ENCODE assay signal across 8 mouse cellular contexts in the genomic region with DNA sequence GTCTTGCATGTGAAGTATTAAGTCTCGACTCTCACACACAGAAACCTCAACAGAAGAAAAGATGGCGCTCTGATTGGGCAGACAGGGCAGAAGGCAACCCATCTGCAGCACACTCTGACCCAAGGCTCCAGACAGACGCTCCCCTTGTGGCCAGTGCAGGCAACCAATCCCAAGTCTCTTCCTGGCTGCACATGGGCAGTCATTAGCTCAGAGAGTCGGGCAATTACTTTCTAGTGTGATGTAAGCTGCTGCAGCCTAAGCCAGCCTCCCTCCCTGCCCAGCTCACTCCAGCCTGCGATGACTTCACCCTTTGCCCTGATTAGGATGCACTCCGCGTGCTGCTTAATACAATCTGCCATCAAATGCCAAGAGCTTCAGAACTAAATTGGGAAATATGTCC.
DNase-seq lines count a peak whose midpoint lies in the region; ATAC-seq and TF ChIP-seq lines count a peak whose summit lies in the region.

No protein-coding gene starts in this region.

- no peak overlapping the region for H3K4me3 ChIP-seq in neural tube, embryonic 11.5 days (ENCODE audit: low read depth, low read length)
- no peak overlapping the region for H3K4me3 ChIP-seq in heart, adult 2 months
- H3K4me3 ChIP-seq in kidney, embryonic 15.5 days (replicated peaks), result no peak overlapping the region

- no peak for TF ChIP-seq POLR2A in heart, adult 2 months (IDR thresholded peaks at IDR 0.05; ENCODE audit: insufficient read depth, low read depth, low read length)

- intact Hi-C loops in heart, adult 2 months (cut with DNase I), result loop anchor here (5.0 kb wide), 1 partner anchor 58 kb away; no protein-coding TSS in a partner anchor

- DNase-seq in neural tube, embryonic 11.5 days (ENCODE audit: low spot score), result peak; percentile 52
- no peak for DNase-seq in neural tube, embryonic 10.5 days (ENCODE audit: extremely low spot score, low spot score)
- peak; percentile 88 for DNase-seq in cerebellum, adult 9-11 months
- peak in 1 of 2 experiments; percentile 69 for DNase-seq in heart, adult 2 months
- peak; percentile 52 for DNase-seq in skeletal muscle tissue, adult 2 months (ENCODE audit: low read depth, low spot score)
- DNase-seq in frontal cortex, postnatal 14 days (ENCODE audit: low spot score in 2 of 2), result no peak
- no peak for DNase-seq in spleen, postnatal 14 days (ENCODE audit: low spot score in 2 of 2)

- 0 out of 2 replicates have a peak, but pooled peaks have one; percentile 48 for ATAC-seq in neural tube, embryonic 11.5 days (ENCODE audit: insufficient read depth, low FRiP score, low TSS enrichment)
- ATAC-seq in kidney, embryonic 15.5 days (replicated peaks; ENCODE audit: low FRiP score), result peak; percentile 70

- no peak overlapping the region for H3K27ac ChIP-seq in neural tube, embryonic 11.5 days (ENCODE audit: low read depth, low read length)
- H3K27ac ChIP-seq in heart, adult 2 months, result no peak overlapping the region; the same call in 1 of the 2 replicates
- no peak overlapping the region for H3K27ac ChIP-seq in kidney, embryonic 15.5 days

- peaks cover 11% of the 10 kb centered on the region for H3K4me1 ChIP-seq in neural tube, embryonic 11.5 days (ENCODE audit: control insufficient read depth, insufficient read depth, low read length)
- peaks cover 10% of the 10 kb centered on the region for H3K4me1 ChIP-seq in heart, adult 2 months (ENCODE audit: control insufficient read depth, insufficient read depth, low read length)
- H3K4me1 ChIP-seq in kidney, embryonic 15.5 days, result peaks cover 20% of the 10 kb centered on the region

- TF ChIP-seq EP300 in heart, adult 2 months (IDR thresholded peaks at IDR 0.05; ENCODE audit: insufficient read depth, low read depth, low read length), result 0 out of 2 replicates have a peak, but pooled peaks have one; percentile 46

- H3K36me3 ChIP-seq in neural tube, embryonic 11.5 days (ENCODE audit: control insufficient read depth, insufficient read depth, low read length), result peaks cover 14% of the 10 kb centered on the region
- no peaks in the 10 kb centered on the region for H3K36me3 ChIP-seq in heart, adult 2 months (ENCODE audit: control insufficient read depth, insufficient read depth, low read length)
- H3K36me3 ChIP-seq in kidney, embryonic 15.5 days, result peaks cover 42% of the 10 kb centered on the region

- no peak overlapping the region for H3K4me2 ChIP-seq in neural tube, embryonic 11.5 days (ENCODE audit: low read depth)
- H3K4me2 ChIP-seq in kidney, embryonic 15.5 days, result no peak overlapping the region

- peak; percentile 49 for TF ChIP-seq CTCF in heart, adult 2 months (IDR thresholded peaks at IDR 0.05)

- no peaks in the 10 kb centered on the region for H3K79me2 ChIP-seq in heart, adult 2 months (replicated peaks; ENCODE audit: control insufficient read depth, insufficient read depth, low read length)

- H3K27me3 ChIP-seq in neural tube, embryonic 11.5 days (ENCODE audit: control insufficient read depth, insufficient read depth, low read length), result no peaks in the 10 kb centered on the region
- H3K27me3 ChIP-seq in heart, adult 2 months (ENCODE audit: control insufficient read depth, insufficient read depth, low read length), result no peaks in the 10 kb centered on the region
- H3K27me3 ChIP-seq in kidney, embryonic 15.5 days, result no peaks in the 10 kb centered on the region

- H3K9ac ChIP-seq in neural tube, embryonic 11.5 days (ENCODE audit: low read length), result no peak overlapping the region
- no peak overlapping the region for H3K9ac ChIP-seq in heart, adult 2 months (ENCODE audit: low read depth, low read length)
- no peak overlapping the region for H3K9ac ChIP-seq in kidney, embryonic 15.5 days

- no peaks in the 10 kb centered on the region for H3K9me3 ChIP-seq in neural tube, embryonic 11.5 days (ENCODE audit: control insufficient read depth, low read length)
- no peaks in the 10 kb centered on the region for H3K9me3 ChIP-seq in kidney, embryonic 15.5 days (replicated peaks)

- WGBS in neural tube, embryonic 11.5 days, result 57% methylated on average over 7 of the region's 7 CpGs
- WGBS in heart, adult 2 months, result 51% methylated on average over 7 of the region's 7 CpGs
- WGBS in kidney, embryonic 15.5 days, result 47% methylated on average over 7 of the region's 7 CpGs

Comparison
In these comparisons a context has a peak if more than half of its experiments do, and no peak if none do; other contexts are left out.
1. DNase-seq: peak in neural tube, embryonic 11.5 days (single experiment), cerebellum, adult 9-11 months (single experiment) and skeletal muscle tissue, adult 2 months (single experiment); none in neural tube, embryonic 10.5 days (single experiment), frontal cortex, postnatal 14 days (0 of 2) and spleen, postnatal 14 days (0 of 2).